Mouse (Mus musculus) liver, postnatal 0 days (tissue): ENCODE measurements at regions not wholly inside any gene's neighbourhood (a gene's known extent, or its start where the extent isn't known, plus 50 kb on each side); places are given as distances from the start of the nearest gene placed in this dataset.

Experiments
- CTCF ChIP-seq: sonication (generic); IDR thresholded peaks from 2 replicates; pipeline ENCODE4 v1.5.1; 2016; ENCODE audit warnings: antibody characterized with exemption, low read depth
- EP300 ChIP-seq: IDR thresholded peaks from 2 replicates; pipeline ENCODE4 v1.6.1; 2016; ENCODE audit warnings: antibody characterized with exemption, low read depth, mild to moderate bottlenecking

- TF ChIP-seq CTCF (no peak), EP300 (no peak)
Measured at GRCm38 (mm10) chr10:22495975-22496496, 135.7 kb downstream of the Raet1d start.
